Mouse (Mus musculus) large intestine, adult 2 months (tissue): ENCODE measurements at regions not wholly inside any gene's neighbourhood (a gene's known extent, or its start where the extent isn't known, plus 50 kb on each side); places are given as distances from the start of the nearest gene placed in this dataset.

ENCODE experiments used
- DNase-seq: peaks from one replicate; pipeline ENCODE4 v3.0.0-alpha.2; 2012; ENCODE audit warnings: low read depth, low spot score
- WGBS: fragments of 180-500 bp; shearing (Covaris S2); methylation state at CpG from one replicate; pipeline ENCODE4 v1.1.7; 2018; 5-methylcytosine and 5-hydroxymethylcytosine counted together

GRCm38 (mm10) chr10:39227499-39227942 is 63.9 kb upstream of the Ccn6 start:
- 45% methylated on average over 13 of the region's 13 CpGs for WGBS

GRCm38 (mm10) chr10:39226518-39226917 is 62.9 kb upstream of the Ccn6 start:
- no peak for DNase-seq
- WGBS = 67% methylated on average over 2 of the region's 2 CpGs

More at GRCm38 (mm10) chr10:39227499-39227942, 63.9 kb upstream of the Ccn6 start:
- DNase-seq = no peak

- no peak for DNase-seq
- 46% methylated on average over 5 of the region's 5 CpGs for WGBS
Measured at GRCm38 (mm10) chr10:39224449-39225094, 61.0 kb upstream of the Ccn6 start.

GRCm38 (mm10) chr10:39221028-39221427 is 57.4 kb upstream of the Ccn6 start:
- WGBS = 92% methylated on average over 2 of the region's 2 CpGs

GRCm38 (mm10) chr10:39219366-39219765 is 55.8 kb upstream of the Ccn6 start:
- no peak for DNase-seq

More at GRCm38 (mm10) chr10:39221028-39221427, 57.4 kb upstream of the Ccn6 start:
- no peak for DNase-seq

GRCm38 (mm10) chr10:39218151-39218550 is 54.6 kb upstream of the Ccn6 start:
- DNase-seq = no peak

More at GRCm38 (mm10) chr10:39219366-39219765, 55.8 kb upstream of the Ccn6 start:
- 95% methylated on average over 2 of the region's 2 CpGs for WGBS

GRCm38 (mm10) chr10:39216142-39216904 is 52.7 kb upstream of the Ccn6 start:
- 46% methylated on average over 14 of the region's 14 CpGs for WGBS
- no peak for DNase-seq

More at GRCm38 (mm10) chr10:39218151-39218550, 54.6 kb upstream of the Ccn6 start:
- WGBS = 80% methylated on average over 5 of the region's 5 CpGs

GRCm38 (mm10) chr10:39214563-39214962 is 51.0 kb upstream of the Ccn6 start:
- no peak for DNase-seq
- WGBS = 79% methylated on average over 4 of the region's 4 CpGs
